Mouse (Mus musculus): ENCODE measurements around the gene I0C0044D17Rik. TPM values are rescaled to one million over a fixed set of nuclear protein-coding genes. Genes with fewer than 3 reads are reported as not detected.

I0C0044D17Rik gene
- polyA plus RNA-seq, 1 experiment from 2014 or later, result not detected

Other genes with a start within 250 kb of the I0C0044D17Rik start
- gene L1td1, start 97.1 kb downstream of the I0C0044D17Rik start, polyA plus RNA-seq (2015; fragmentation: Nextera tagmentation; extraction: Ambion mirVana), result 0.13 and 1.2 TPM in 2 replicates
- 2.0 and 2.1 TPM in 2 replicates for gene Kank4, start 6.3 kb downstream of the I0C0044D17Rik start, polyA plus RNA-seq (2015; fragmentation: Nextera tagmentation; extraction: Ambion mirVana)
- gene Usp1, start 100.0 kb upstream of the I0C0044D17Rik start, polyA plus RNA-seq (2015; fragmentation: Nextera tagmentation; extraction: Ambion mirVana), result 90.5 and 108 TPM in 2 replicates
- 2.2 and 3.8 TPM in 2 replicates for gene Angptl3, start 207.1 kb upstream of the I0C0044D17Rik start, polyA plus RNA-seq (2015; fragmentation: Nextera tagmentation; extraction: Ambion mirVana)